Mouse (Mus musculus): ENCODE results near the gene Fblim1.

DNA sequence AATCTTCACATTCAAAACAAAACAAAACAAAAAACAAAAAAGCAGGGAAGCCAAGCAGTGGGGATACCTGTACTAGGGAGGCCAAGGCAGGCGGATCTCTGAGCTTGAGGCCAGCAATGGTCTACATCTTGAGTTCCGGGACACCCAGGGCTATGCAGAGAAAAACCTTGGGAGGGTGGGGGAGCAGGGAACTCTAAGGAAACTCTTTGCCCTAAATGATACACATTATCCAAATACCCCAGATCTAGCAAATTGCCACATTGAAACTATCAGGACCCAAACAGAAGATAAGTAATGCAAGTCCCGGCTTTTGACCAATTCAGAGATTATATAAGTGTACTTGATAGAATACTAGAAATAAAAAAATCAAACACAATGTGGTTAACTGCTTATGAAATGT lies 62.3 kb downstream of the Fblim1 start:
- TF ChIP-seq EP300 (IDR thresholded peaks at IDR 0.05; ENCODE audit: low read depth) (no peak), CTCF (IDR thresholded peaks at IDR 0.05; ENCODE audit: low read depth) (no peak)

Data from heart, postnatal 0 days (tissue).